ENCODE assay signal across 12 mouse cellular contexts in genomic region chr5:114651002-114651401, GRCm38 (mm10). TPM values are rescaled to one million over a fixed set of nuclear protein-coding genes. Genes with fewer than 3 reads are reported as not detected.
A peak's percentile ranks its signal among the peaks of the same experiment; 100 is the strongest.
DNase-seq lines count a peak whose midpoint lies in the region; ATAC-seq and TF ChIP-seq lines count a peak whose summit lies in the region.
"Had no signal": no experiment of that assay in that cellular context is flagged by ENCODE, and none has a peak within 500 bp of the region (broad histone marks: within the 10 kb centered on the region; RNA-seq: fewer than 3 reads in every experiment).

No protein-coding gene starts in this region.

- peaks cover 29% of the 10 kb centered on the region for H3K4me1 ChIP-seq in heart, embryonic 12.5 days (replicated peaks)
- H3K4me1 ChIP-seq in intestine, embryonic 16.5 days (ENCODE audit: control insufficient read depth, insufficient read depth, low read length): peaks cover 22% of the 10 kb centered on the region; the same call in 1 of the 2 replicates
- H3K4me1 ChIP-seq in midbrain, embryonic 13.5 days (replicated peaks): peaks cover 33% of the 10 kb centered on the region

- H3K27ac ChIP-seq in heart, embryonic 12.5 days (ENCODE audit: poor library complexity, severe bottlenecking): no peak overlapping the region
- no peak overlapping the region for H3K27ac ChIP-seq in intestine, embryonic 16.5 days (ENCODE audit: low read length)
- no peak overlapping the region for H3K27ac ChIP-seq in midbrain, embryonic 13.5 days

- no peak overlapping the region for H3K4me3 ChIP-seq in heart, embryonic 12.5 days
- H3K4me3 ChIP-seq in intestine, embryonic 16.5 days (ENCODE audit: low read length): no peak overlapping the region
- no peak overlapping the region for H3K4me3 ChIP-seq in midbrain, embryonic 13.5 days (replicated peaks)

- CTCF ChIA-PET in Patski (lab: Charles Lee): interaction anchor here (0.9 to 5.5 kb wide), 7 partner anchors 9 to 25 kb away, joined by 4 to 23 read pairs (median 8); no protein-coding TSS in a partner anchor

- H3K9me3 ChIP-seq in heart, embryonic 12.5 days (replicated peaks): no peaks in the 10 kb centered on the region
- H3K9me3 ChIP-seq in intestine, embryonic 16.5 days (ENCODE audit: control insufficient read depth, low read length): no peaks in the 10 kb centered on the region
- no peaks in the 10 kb centered on the region for H3K9me3 ChIP-seq in midbrain, embryonic 13.5 days
- H3K9me3 ChIP-seq: G1E had no signal

- ATAC-seq in heart, embryonic 12.5 days (ENCODE audit: insufficient number of reproducible peaks, low FRiP score): no peak
- peak; percentile 24 for ATAC-seq in Patski
- no peak for ATAC-seq in intestine, embryonic 16.5 days
- ATAC-seq in megakaryocyte-erythroid progenitor cell, adult 5-6 weeks (replicated peaks; ENCODE audit: low FRiP score, low TSS enrichment, poor library complexity, severe bottlenecking): no peak
- ATAC-seq in inflammation-experienced regulatory T-cells, adult 6 months: no peak
- ATAC-seq in midbrain, embryonic 13.5 days: no peak

- no peak for DNase-seq in heart, postnatal 36 days
- DNase-seq in 3134 (ENCODE audit: extremely low read depth, insufficient read length, low spot score): peak; percentile 87
- peak; percentile 65 for DNase-seq in Patski (ENCODE audit: low read depth, low spot score)
- DNase-seq: adrenal gland, postnatal 10 days; lung, adult 2 months; thymus, postnatal 36 days had no signal

- no peak overlapping the region; the same call in 1 of the 2 replicates for H3K9ac ChIP-seq in heart, embryonic 12.5 days
- H3K9ac ChIP-seq in intestine, embryonic 16.5 days (ENCODE audit: low read depth, low read length): peak overlapping the region; percentile 41; the same call in 1 of the 2 replicates
- no peak overlapping the region; the same call in 1 of the 2 replicates for H3K9ac ChIP-seq in midbrain, embryonic 13.5 days (replicated peaks)

- POLR2A ChIA-PET in Patski (lab: Charles Lee): interaction anchor here (0.8 kb wide), 1 partner anchor 15 kb away, joined by 3 read pairs; no protein-coding TSS in a partner anchor

- H3K4me2 ChIP-seq in heart, embryonic 12.5 days: peak overlapping the region; percentile 36
- H3K4me2 ChIP-seq in intestine, embryonic 16.5 days (ENCODE audit: low read depth, low read length): peak overlapping the region; percentile 20; the same call in 1 of the 2 replicates
- no peak overlapping the region for H3K4me2 ChIP-seq in midbrain, embryonic 13.5 days (replicated peaks)

- H3K36me3 ChIP-seq in heart, embryonic 12.5 days: no peaks in the 10 kb centered on the region
- H3K36me3 ChIP-seq in intestine, embryonic 16.5 days (ENCODE audit: control insufficient read depth, insufficient read depth, low read length): no peaks in the 10 kb centered on the region
- no peaks in the 10 kb centered on the region for H3K36me3 ChIP-seq in midbrain, embryonic 13.5 days
- H3K36me3 ChIP-seq: G1E had no signal

- peaks cover 60% of the 10 kb centered on the region for H3K27me3 ChIP-seq in heart, embryonic 12.5 days (replicated peaks)
- no peaks in the 10 kb centered on the region for H3K27me3 ChIP-seq in Patski
- no peaks in the 10 kb centered on the region; the same call in 1 of the 2 replicates for H3K27me3 ChIP-seq in intestine, embryonic 16.5 days (replicated peaks; ENCODE audit: control insufficient read depth, insufficient read depth, low read length)
- peaks cover 52% of the 10 kb centered on the region for H3K27me3 ChIP-seq in midbrain, embryonic 13.5 days

- TF ChIP-seq CTCF in Patski (IDR thresholded peaks at IDR 0.05): no peak

- 34% methylated on average over 14 of the region's 14 CpGs for WGBS in heart, embryonic 12.5 days
- 39% methylated on average over 14 of the region's 14 CpGs for WGBS in intestine, embryonic 16.5 days
- 38% methylated on average over 14 of the region's 14 CpGs for WGBS in midbrain, embryonic 13.5 days

- intact Hi-C loops in heart, postnatal 36 days (cut with DNase I): no loop called here

- in situ Hi-C loops in Patski (cut with MboI; ENCODE audit: low pct_unique_long_range_greater_than_20kb): no loop called here

RNA-seq across cellular contexts. Expression of gene Trpv4, which starts 7.2 kb away (rescaled TPM):
- polyA plus RNA-seq in heart, embryonic 12.5 days (2016; fragmentation: Nextera tagmentation; extraction: Ambion mirVana): 0.95 and 0.96 TPM in 2 replicates
- total RNA-seq in heart, postnatal 36 days (2021): 1 to 10 TPM; 2.6 to 7.0 TPM
- polyA plus RNA-seq in Patski (2021): 88.3 TPM
- polyA plus RNA-seq in intestine, embryonic 16.5 days (2015; fragmentation: Nextera tagmentation; extraction: Ambion mirVana): 0.73 and 0.93 TPM in 2 replicates
- 0.15 and 0.20 TPM in 2 replicates for total RNA-seq in megakaryocyte-erythroid progenitor cell, adult 5-6 weeks (2014; fragmentation: Nextera tagmentation)
- total RNA-seq in megakaryocyte-erythroid progenitor cell, adult 5-6 weeks (2017): 0.52 TPM in 1 of 2 replicates, not detected in the other
- under 1 TPM; 0.19 to 0.90 (median 0.47) TPM for polyA plus RNA-seq in inflammation-experienced regulatory T-cells, adult 6 months (2017; shearing (Covaris generic))
- polyA plus RNA-seq in midbrain, embryonic 13.5 days (2015; fragmentation: Nextera tagmentation; extraction: Ambion mirVana): 0.39 and 0.46 TPM in 2 replicates
- total RNA-seq: G1E had no signal

RNA-seq across cellular contexts. Expression of gene Gltp, which starts 39.8 kb away (rescaled TPM):
- 55.3 and 56.5 TPM in 2 replicates for polyA plus RNA-seq in heart, embryonic 12.5 days (2016; fragmentation: Nextera tagmentation; extraction: Ambion mirVana)
- 10 to 100 TPM; 16.0 to 17.2 TPM for total RNA-seq in heart, postnatal 36 days (2021)
- 61.4 TPM for polyA plus RNA-seq in Patski (2021)
- 100 and 103 TPM in 2 replicates for polyA plus RNA-seq in intestine, embryonic 16.5 days (2015; fragmentation: Nextera tagmentation; extraction: Ambion mirVana)
- total RNA-seq in megakaryocyte-erythroid progenitor cell, adult 5-6 weeks (2014; fragmentation: Nextera tagmentation): 56.0 and 67.5 TPM in 2 replicates
- 29.3 and 35.2 TPM in 2 replicates for total RNA-seq in megakaryocyte-erythroid progenitor cell, adult 5-6 weeks (2017)
- 100 to 1,000 TPM; 220 to 248 (median 235) TPM for polyA plus RNA-seq in inflammation-experienced regulatory T-cells, adult 6 months (2017; shearing (Covaris generic))
- 41.1 and 43.2 TPM in 2 replicates for polyA plus RNA-seq in midbrain, embryonic 13.5 days (2015; fragmentation: Nextera tagmentation; extraction: Ambion mirVana)

RNA-seq across cellular contexts. Expression of gene Tchp, which starts 56.6 kb away (rescaled TPM):
- 9.1 and 9.4 TPM in 2 replicates for polyA plus RNA-seq in heart, embryonic 12.5 days (2016; fragmentation: Nextera tagmentation; extraction: Ambion mirVana)
- total RNA-seq in heart, postnatal 36 days (2021): 1 to 10 TPM; 3.7 to 5.4 TPM
- 24.5 TPM for polyA plus RNA-seq in Patski (2021)
- polyA plus RNA-seq in intestine, embryonic 16.5 days (2015; fragmentation: Nextera tagmentation; extraction: Ambion mirVana): 5.8 and 8.2 TPM in 2 replicates
- total RNA-seq in megakaryocyte-erythroid progenitor cell, adult 5-6 weeks (2014; fragmentation: Nextera tagmentation): 19.9 and 20.3 TPM in 2 replicates
- 11.8 and 16.3 TPM in 2 replicates for total RNA-seq in megakaryocyte-erythroid progenitor cell, adult 5-6 weeks (2017)
- polyA plus RNA-seq in inflammation-experienced regulatory T-cells, adult 6 months (2017; shearing (Covaris generic)): 10 to 100 TPM in 2 of 3 experiments, 1 to 10 TPM in 1; 4.4 to 30.2 (median 13.8) TPM
- polyA plus RNA-seq in midbrain, embryonic 13.5 days (2015; fragmentation: Nextera tagmentation; extraction: Ambion mirVana): 18.5 and 19.7 TPM in 2 replicates

Comparison
In these comparisons a context has a peak if more than half of its experiments do, and no peak if none do; other contexts are left out.
1. DNase-seq: peak in 3134 (single experiment) and Patski (single experiment); none in heart, postnatal 36 days (0 of 2).
2. RNA of gene Trpv4, which starts 7.2 kb away (polyA plus RNA-seq): 88.3 TPM in Patski (single experiment); 0.95 to 0.96 TPM in heart, embryonic 12.5 days, 0.73 to 0.93 TPM in intestine, embryonic 16.5 days, 0.19 to 0.90 TPM in inflammation-experienced regulatory T-cells, adult 6 months and 0.39 to 0.46 TPM in midbrain, embryonic 13.5 days; every median in the first group is over 10 times any median in the second.